Mouse (Mus musculus) liver, adult (tissue): ENCODE results near the gene Btbd10.

Experiments used
- GATA4 ChIP-seq: IDR thresholded peaks from 2 replicates; pipeline ENCODE4 v1.6.1; 2014; ENCODE audit warnings: mild to moderate bottlenecking, low read length; ENCODE audit not compliant: insufficient replicate concordance

Gene Btbd10

DNA sequence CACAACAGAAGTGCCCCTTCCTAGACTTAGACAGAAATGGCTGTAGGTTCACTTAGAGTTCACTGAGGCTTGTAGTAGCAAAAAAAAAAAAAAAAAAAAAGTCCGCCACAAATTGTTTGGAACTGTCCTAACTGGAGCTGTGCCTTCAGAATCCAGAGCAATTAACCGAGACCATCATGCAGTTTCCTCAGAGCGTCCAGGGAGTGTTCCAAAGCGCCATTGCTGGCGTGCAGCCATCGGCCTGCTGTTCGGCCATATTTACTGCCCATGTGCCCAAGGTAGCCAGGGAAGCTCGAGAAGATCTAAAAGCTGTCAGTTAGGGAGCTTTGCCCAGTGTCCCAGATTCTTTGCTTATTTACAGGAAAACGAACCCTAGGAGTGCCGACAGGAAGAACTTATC is 98.6 kb downstream of the Btbd10 start:
- TF ChIP-seq GATA4, result no peak

DNA sequence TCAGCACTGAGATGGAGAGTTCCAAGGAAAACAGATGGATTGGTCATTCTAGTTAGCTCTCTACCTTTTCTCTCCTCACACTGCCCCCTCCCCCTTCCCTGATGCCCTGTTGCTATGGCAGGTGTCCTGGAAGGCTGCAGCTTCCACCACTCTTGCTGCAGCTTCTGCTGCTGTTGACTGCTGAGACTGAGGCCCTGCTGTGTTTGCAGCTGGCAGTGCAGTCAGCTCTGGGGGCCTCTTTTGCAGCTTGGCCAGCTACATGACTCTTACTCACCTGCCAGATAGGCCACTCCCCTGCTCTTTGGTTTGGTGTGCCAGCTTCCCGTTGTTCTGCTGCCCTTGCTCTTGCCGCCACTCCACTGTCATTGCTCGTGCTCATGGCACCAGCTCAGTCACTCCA is 99.3 kb downstream of the Btbd10 start:
- TF ChIP-seq GATA4, result no peak

DNA sequence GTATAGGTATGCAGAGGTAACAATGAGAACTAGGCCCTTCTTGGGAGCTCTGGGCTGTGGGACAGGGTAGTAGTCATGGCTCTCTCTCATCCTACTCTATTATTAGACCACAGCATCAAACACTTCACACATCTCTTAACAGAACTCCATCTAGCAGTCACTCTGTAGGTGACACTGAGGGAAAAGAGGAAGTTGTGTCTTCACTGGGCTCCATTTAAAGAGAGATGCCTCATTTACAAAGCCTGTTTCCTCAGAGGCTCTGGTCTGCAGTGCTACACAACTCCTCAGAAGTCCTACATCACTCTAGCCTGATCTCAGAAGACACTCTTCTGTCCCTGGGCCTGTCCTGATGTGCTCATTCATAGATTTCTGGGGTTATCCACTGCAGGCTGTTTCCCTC is 100.1 kb downstream of the Btbd10 start:
- no peak for TF ChIP-seq GATA4

DNA sequence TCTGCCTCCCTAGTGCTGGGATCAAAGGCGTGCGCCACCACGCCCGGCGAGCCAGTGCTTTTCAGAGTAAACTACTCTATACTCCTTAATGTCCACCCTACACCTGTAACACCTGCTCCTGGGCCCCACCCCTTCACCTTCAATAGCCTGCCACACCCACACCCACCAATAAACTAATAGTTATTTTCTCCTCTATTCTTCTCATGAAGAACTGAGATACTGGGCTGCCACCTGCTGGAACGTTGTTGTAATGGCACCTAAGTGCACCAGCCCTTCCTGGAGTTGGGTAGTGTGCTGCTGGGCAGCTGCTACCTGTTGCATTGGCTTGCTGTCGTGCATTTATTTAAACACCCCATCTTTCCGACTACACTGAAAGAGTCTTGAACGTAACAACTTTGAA is 100.9 kb downstream of the Btbd10 start:
- no peak for TF ChIP-seq GATA4
